Mouse (Mus musculus) gonadal fat pad, adult 2 months (tissue): Measurements from ENCODE around the gene Anks3. TPM values are rescaled to one million over a fixed set of nuclear protein-coding genes. Genes with fewer than 3 reads are reported as not detected.

Experiments used
- DNase-seq: peaks from one replicate; pipeline ENCODE4 v3.0.0-alpha.2; 2012; ENCODE audit warnings: low read depth
- polyA plus RNA-seq: library from polyadenylated mRNA; depleted of rRNA; stranded (reverse); fragments of >200 nt; gene quantifications from 2 replicates; pipeline ENCODE4 v1.2.3, GENCODE M21; 2012

Gene Anks3
- polyA plus RNA-seq, 1 experiment = 58.8 TPM

GRCm38 (mm10) chr16:4927967-4928366, 36.0 kb downstream of the Anks3 start:
- DNase-seq = no peak

GRCm38 (mm10) chr16:4923996-4924395, 40.0 kb downstream of the Anks3 start:
- DNase-seq = no peak

- DNase-seq = no peak
These were observed 41.5 kb downstream of the Anks3 start for GRCm38 (mm10) chr16:4922481-4922880.

GRCm38 (mm10) chr16:4920556-4920955, 43.4 kb downstream of the Anks3 start:
- DNase-seq = no peak

GRCm38 (mm10) chr16:4916608-4917007, 47.4 kb downstream of the Anks3 start:
- no peak for DNase-seq

- DNase-seq = no peak
These were observed 48.1 kb downstream of the Anks3 start for GRCm38 (mm10) chr16:4915931-4916330.

- no peak for DNase-seq
These were observed 49.9 kb downstream of the Anks3 start for GRCm38 (mm10) chr16:4913783-4914735.

GRCm38 (mm10) chr16:4912907-4913782, 50.9 kb downstream of the Anks3 start:
- DNase-seq = no peak

GRCm38 (mm10) chr16:4912074-4912648, 51.8 kb downstream of the Anks3 start:
- DNase-seq = no peak

GRCm38 (mm10) chr16:4910758-4911157, 53.2 kb downstream of the Anks3 start:
- DNase-seq = no peak

- no peak for DNase-seq
These were observed 54.3 kb downstream of the Anks3 start for GRCm38 (mm10) chr16:4909745-4910144.

- no peak for DNase-seq
These were observed 56.0 kb downstream of the Anks3 start for GRCm38 (mm10) chr16:4907972-4908371.

GRCm38 (mm10) chr16:4907386-4907785, 56.6 kb downstream of the Anks3 start:
- no peak for DNase-seq

- DNase-seq = no peak
These were observed 57.4 kb downstream of the Anks3 start for GRCm38 (mm10) chr16:4906559-4906958.

GRCm38 (mm10) chr16:4905591-4905990, 58.4 kb downstream of the Anks3 start:
- no peak for DNase-seq

GRCm38 (mm10) chr16:4904878-4905277, 59.1 kb downstream of the Anks3 start:
- no peak for DNase-seq

GRCm38 (mm10) chr16:4903491-4904102, 60.4 kb downstream of the Anks3 start:
- no peak for DNase-seq

GRCm38 (mm10) chr16:4902390-4902789, 61.6 kb downstream of the Anks3 start:
- no peak for DNase-seq

GRCm38 (mm10) chr16:4901167-4901566, 62.8 kb downstream of the Anks3 start:
- DNase-seq = no peak

- DNase-seq = no peak
These were observed 64.3 kb downstream of the Anks3 start for GRCm38 (mm10) chr16:4899711-4900110.

- no peak for DNase-seq
These were observed 65.1 kb downstream of the Anks3 start for GRCm38 (mm10) chr16:4898881-4899280.
